Mouse (Mus musculus) 3134 (cell line): ENCODE measurements around the gene Fxyd5.

Experiments used
- DNase-seq: peaks from one replicate; pipeline ENCODE4 v3.0.0-alpha.2; 2011; ENCODE audit warnings: low spot score; ENCODE audit not compliant: insufficient read length; ENCODE audit errors: extremely low read depth

The Fxyd5 gene

DNA sequence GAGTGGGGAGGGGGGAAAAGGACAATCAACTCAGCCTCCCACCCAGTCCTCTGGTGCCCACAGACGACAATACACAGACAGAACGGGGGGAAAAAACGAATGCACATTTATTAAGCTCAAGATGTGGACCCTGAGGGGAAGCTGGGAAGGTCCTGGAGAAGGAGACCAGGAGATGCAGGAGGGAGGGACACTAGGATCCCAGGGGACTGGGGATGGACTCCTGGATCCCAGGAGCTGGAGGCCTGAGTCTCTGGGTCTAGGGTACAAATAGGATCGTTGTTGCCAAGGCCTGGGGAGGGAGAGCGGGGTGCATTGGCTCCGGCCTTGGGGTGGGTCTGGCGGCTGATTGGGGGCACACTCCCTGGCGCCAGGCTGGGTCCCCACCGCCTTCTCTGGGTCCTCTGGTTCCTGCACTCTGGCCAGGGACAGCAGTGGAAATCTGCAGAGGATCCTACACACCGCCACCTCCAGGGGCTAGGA is at the start of gene Fxyd5:
TSS of gene Fxyd5 (minus strand) at position 51 of the 480 bp plus-strand sequence.
- no peak for DNase-seq

DNA sequence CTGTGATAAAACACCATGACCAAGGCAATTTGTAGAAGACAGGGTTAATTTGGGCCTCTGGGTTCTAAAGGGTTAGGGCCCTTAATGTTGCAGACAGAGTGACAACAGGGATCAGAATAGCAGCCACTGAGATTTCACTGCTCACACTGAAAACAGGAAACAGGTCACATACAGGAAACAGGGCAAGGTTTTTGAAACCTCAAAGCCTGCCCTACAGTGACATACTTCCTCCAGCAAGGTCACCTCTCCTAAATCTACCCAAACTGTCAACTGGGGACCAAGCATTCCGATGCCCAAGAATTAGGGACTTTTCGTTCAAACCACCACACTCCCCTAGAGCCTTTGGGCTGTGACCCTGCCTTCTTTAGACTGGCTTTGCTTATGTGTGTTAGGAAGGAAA is 47.4 kb upstream of the Fxyd5 start:
- DNase-seq: no peak

DNA sequence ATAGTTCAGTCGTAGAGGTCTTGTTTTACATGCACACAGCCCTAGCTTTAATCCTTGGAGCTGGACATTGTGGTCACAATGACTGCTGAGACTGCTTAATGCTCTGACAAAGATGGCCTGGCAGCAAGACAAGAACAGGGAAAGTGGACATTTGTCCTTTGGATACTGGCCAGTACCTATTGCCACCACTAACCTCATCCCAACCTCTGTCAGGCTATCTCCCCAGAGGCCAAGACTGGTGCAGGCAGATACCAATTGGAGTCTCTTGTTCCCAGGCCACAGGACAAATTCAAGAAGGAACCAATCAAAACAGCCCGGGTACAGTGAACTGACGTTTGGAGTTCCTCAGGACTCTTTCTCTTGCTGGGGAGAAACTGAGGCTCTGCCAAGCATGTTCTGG is 45.9 kb upstream of the Fxyd5 start:
- no peak for DNase-seq

DNA sequence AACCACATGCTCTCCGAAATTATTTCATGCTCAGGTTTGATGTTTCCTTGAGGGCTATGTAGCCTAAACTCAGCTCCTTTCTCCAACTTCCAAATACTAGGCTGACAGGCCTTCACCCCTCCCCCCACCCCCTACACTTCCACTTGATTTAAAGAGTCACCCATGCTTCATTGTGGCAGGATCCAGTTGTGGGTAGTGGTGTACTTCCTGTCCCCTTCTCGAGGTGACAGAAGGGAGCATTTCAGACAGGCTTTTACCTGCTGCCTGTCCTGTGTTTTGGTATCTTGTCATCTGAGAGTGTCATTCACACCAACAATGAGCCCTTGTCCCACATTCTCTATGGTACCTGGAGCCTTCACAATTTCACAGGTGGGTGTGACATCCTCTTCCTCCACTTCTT is 45.0 kb upstream of the Fxyd5 start:
- DNase-seq: no peak

DNA sequence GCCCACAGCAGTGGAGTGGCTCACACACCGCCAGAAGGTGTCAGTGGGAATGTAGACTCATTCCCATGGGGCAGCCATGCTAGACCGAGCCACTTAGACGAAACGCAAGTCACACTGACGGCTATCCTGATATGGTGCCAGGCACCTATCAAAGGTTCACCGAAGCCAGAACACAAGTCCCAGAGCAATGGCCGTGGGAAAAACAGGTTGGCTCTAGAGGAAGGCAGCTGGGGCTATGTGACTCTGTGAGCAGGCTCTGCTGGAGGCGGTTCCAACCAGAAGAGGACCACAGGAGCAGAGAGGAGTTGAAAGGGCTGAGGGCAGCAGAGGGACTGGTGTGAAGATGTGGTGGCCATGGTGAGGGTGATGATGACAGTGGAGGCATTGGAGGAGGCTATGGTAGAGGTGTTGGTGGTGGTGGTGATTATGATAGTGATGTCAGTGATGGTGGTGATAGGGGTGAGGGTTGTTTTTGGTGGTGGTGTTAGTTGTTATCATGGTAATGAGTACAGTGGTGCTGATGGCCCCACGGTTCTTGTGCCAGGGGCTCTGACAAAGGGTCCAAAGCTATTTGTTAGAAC is 44.0 kb upstream of the Fxyd5 start:
- DNase-seq: no peak

DNA sequence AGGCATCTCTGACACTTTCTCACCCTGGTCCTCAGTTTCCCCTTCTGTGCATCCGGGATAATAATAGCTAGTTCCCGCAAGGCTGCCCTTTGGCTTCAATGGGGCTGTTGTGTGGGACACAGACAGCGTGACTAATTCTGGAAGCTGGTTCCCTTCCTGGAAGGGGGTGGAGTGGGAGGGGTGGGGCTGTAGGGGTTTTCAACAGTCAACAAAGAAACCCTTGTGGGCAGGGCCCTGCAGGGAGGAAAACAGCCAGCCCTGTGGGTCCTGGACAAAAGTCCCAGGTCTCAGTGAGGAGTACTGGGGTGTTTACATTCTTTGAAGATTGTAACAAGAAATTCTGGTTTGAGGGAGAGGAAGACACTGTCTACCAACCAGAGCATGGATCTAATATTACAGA is 42.9 kb upstream of the Fxyd5 start:
- peak; percentile 45 for DNase-seq

DNA sequence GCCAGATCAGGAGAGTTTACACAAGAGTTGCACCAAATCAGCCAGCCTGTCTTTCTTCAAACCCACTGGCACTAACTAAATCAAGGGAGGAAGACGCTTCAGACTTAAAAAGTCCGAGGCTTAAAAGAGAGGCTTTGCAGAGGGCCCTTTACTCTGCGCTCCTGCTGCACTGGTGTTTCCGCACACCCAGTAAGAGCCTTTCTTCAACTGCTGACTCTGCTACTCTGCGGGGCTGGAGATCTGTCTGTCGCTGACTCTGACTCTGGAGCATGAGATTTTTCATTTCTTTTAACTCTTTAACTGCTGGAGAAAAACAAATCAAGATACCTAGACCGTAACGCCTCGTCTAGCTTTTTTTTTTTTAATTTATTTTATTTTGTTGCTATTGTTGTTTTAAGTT is 41.9 kb upstream of the Fxyd5 start:
- DNase-seq: no peak

DNA sequence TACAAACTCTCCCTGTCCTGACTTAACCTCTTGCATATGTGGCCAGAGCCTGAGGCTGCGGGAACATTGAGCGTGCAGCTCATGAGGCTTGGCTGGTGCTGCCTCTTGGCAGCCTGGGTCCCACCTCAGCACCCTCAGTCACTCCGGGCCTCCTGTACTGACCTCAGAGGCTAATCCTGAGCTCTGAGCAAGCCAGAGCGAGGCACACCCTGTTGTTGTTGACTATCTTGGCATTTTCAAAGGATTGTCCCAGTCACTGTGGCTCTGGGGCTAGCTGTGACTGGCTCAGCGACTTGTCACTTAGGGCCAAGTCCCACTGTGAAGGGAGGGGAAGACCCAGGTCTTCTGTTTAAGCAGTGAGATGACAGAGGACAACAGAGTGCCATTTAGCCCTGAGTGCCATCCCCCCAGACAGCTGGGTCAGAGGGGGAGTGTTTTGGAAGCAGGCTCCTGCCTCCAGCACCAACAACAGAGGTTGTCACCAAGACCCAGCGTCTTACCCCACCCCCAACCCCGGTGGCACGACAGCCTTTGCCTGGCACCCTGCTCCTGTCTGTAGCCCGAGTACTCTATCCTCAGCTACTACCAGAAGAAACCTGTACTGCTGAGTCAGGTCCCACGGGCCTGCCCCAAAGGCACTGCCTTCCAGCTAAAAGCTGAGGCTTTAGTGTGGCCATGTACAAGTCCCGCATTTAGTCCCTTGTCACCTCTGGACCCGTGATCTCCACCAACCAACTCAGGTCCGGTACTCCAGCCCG is 40.7 kb upstream of the Fxyd5 start:
- peak; percentile 54 for DNase-seq

DNA sequence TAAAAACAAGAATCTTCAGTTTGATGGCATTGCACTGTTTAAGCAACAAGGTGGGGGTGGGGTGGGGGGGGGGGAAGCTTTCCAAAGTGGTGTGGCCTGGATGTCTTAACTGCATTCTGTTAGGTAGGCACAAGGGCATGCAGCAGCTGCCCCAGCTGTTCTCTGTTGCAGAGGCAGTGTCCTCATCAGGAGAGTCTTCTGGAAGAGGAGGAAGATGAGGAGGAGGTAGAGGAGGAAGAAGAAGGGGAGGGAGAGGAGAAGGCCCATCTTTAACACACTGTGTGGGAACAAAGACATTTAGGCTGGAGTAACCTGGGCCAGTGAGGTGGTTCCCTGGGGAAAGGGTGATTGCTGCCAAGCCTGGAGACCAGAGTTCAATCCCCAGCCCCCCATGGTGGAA is 39.8 kb upstream of the Fxyd5 start:
- DNase-seq: no peak

DNA sequence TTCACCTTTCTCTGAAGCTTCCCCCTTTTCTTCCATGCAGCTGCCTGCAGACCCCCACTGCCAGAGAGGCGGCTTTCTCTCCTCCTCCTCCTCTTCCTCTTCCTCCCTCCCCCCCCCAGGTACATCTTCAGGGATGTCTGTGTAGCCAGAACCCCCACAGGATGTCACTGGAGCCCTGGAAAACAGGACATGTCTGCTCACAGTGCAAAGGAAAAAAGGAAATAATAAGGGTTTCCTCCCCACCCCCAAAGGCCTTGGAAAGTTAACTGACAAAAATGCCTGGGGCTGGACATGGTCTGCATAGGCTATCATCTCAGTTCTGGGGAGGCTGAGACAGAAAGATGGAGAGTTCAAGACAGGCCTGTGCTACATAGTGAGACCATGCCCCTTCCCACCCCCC is 38.8 kb upstream of the Fxyd5 start:
- no peak for DNase-seq

DNA sequence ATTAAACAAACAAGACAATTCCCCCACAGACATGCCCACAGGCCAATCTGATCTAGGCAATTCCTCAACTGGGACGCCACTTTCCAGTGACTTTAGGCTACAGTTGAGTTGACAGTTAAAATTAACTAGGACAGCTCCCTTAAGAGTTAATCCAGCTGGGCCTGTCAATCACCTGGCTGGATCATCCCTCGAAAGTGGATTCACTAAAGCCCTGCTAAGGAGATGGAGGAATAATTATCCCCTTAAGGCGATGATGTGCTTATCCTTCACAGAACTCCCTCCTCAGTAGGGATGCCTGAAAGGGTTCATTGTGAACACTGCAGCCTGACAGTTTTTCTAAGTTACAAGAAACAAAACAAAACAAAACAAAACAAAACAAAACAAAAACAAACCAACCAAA is 38.3 kb upstream of the Fxyd5 start:
- no peak for DNase-seq

DNA sequence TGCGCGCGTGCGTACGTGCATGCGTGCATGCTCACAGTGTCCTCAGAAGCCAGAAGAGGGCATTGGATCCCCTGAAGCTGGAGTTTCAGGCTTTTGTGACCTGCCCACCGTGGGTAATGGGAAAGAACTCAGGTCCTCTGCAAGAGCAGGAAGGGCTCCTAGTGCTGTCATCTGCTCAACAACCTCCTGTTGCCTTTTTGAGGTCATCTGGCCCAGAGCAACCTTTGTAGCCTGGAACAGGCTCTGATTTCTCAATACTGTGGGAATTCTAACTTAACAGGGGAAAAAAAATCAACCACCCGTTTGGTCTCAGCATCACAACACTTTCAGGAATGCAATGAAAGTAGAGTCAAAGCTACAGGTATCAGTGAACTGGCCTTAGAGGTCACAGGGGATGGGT is 37.4 kb upstream of the Fxyd5 start:
- no peak for DNase-seq

DNA sequence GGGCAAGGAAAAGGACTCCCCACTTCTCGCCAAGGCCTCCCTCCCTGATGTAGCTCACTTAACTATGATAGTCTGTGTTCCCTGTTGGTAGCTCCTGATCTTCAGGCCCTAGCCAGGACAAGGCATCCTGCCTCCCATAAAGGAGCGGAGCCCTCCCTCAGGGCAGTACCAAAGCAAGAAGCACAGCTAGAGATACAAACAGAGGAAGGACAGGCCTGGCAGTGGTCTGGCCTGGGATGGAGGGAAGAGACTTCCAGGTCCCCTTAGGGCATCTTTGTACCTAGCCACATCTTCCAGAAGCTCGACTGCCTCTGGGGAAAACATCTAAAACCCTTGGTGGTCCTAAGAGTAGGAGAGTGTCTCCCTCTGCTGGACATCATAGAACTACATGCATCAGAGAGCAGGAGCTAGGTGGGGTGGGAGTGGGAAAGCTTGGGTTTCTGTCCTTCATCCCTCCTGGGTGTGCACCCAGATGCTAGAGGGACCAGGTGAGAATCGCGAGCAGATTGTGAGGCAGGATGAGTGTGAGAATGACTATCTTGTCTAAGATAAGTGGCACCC is 35.7 kb upstream of the Fxyd5 start:
- DNase-seq: no peak

DNA sequence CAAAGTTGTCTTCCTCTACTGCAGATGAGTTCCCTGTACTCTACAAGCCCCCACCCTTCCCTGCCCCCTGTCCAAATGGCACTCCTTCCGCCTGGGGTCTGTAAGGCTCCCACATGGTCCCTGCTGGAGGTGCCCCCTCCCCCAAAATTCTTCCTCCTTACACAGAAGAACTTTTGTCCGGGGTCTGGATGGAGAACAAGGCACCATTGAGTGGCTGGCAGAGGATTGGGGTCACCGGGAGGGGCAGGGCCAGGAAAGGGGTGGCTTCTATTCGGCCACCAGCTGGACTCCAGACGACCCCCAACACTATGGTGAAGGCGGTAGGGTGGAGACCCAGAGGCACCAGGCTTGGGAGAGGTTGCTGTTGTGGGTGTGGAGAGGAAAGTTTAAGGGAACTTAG is 35.2 kb upstream of the Fxyd5 start:
- DNase-seq: no peak

DNA sequence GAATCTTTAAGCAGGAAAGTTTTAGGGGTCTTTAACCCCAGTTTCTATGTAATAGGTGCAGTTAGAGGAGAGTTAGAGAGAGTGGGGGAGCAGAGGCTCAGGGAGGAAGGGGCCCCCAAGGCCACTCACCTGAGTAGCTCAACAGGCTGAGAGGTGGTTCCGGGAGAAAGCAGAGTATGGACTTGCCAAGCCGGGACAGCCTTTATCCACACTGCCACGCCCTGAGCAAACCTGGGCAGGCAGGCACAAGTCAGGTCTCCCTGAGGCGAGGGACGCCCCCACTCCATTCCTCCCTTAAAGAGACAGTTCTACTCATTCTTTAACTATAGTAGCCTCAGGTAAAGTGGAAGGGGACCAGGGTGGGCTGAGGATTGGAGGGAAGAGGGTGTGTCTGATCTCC is 34.2 kb upstream of the Fxyd5 start, which contains the start of gene Fxyd3:
TSS of gene Fxyd3 (minus strand) at position 213 of the 400 bp plus-strand sequence.
- no peak for DNase-seq

DNA sequence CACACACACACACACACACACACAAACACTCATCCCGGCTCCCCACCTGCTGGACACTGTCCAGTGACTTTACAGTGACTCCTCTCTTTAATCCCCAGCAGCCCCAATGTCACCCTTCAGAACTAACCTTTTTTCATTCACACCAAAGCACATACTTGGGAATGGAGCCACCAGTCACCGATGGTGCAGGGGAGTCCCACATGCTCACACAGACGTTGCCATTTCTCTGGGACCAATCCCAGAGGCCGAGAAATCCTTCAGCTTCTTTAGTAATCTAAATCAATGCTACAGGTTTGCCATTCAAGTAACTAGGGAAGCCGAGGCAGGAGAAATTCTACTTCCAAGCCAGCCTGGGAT is 32.4 kb upstream of the Fxyd5 start:
- no peak for DNase-seq

DNA sequence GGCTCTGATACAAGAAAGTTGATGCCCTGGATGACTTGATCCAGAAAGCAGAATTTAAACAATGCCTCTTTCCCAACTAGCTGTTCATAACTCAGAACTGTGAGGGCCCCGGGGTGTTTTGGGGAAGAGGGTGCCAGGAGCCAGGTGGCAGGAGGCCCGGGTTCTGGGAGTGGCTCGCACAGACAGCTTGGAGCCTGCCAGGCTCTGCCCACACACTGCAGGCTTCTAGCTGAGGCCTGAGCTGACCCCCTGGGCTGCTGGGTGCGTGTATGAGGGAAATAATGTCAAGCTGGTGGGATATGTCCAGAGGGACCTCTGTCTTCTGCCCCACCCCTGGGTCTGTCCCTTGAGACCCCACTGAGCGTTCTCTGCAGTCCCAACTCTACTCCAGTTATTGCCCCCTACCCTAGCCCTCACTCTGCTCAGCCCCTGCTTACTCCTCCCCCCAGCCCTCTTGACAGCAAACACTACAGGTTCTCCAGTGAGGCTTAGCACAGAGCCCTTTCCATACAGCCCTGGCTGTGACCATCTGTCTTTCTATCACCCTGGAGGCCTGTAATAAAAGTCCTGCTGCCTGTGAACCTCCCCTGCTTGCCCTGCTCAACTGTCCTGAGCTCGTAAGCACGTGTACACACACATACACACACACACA is 31.9 kb upstream of the Fxyd5 start:
- no peak for DNase-seq

DNA sequence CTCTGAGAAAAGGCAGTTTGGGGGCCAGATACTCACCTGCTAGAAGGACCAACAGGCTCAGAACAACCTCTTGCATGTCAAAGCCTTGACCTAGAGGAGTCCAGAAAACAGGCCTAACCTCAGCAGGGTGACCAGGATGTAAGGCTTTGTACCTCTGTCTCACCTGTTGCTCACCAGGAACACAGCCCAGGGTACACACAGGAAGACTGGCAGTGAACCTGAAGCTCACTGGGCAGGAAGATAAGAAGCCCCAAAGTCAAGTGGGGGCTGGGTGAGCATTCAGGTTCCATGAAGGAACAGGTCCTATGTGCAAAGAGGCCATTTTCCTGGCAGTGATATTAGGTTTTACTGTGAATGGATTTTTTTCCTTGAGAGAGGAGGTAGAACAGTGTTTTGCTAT is 31.3 kb upstream of the Fxyd5 start:
- DNase-seq: no peak

DNA sequence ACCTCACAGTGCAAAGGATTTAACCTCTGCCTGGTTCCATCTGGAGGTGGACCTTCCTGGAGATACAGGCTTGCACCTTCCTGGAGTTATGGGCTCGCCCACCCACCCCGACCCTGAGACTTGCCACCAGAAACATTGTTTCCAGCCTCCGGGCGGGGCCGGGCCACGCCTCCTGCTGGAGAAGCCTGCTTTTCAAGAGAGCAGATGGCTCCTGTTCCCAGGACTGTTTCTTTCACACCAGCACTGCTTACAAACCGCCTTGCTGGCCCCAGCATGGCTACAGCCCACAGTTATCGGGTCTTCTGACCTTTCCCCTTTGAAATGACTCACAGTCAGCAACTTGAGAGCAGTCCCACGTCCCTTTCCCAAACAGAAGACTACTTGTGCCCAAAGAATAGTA is 30.0 kb upstream of the Fxyd5 start:
- DNase-seq: no peak

DNA sequence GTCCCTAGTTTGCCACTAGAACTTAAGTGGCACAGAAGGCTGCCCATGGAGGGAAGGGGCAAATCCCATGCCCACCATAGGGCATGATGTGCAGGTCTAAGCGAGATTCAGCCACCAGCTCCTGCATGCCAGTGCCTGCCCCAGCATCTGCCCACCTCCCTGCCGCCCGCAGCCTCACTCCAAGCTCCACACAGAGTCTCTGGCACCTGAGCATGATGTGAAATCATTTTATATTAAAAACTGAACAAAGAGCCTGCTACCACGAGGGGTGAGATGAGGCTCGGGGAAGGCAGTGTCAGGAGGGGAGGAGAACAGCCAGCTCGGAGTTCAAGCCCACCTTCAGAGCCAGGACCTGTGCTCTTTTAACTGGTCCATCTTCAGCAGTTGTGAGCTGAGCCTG is 28.0 kb upstream of the Fxyd5 start:
- no peak for DNase-seq

DNA sequence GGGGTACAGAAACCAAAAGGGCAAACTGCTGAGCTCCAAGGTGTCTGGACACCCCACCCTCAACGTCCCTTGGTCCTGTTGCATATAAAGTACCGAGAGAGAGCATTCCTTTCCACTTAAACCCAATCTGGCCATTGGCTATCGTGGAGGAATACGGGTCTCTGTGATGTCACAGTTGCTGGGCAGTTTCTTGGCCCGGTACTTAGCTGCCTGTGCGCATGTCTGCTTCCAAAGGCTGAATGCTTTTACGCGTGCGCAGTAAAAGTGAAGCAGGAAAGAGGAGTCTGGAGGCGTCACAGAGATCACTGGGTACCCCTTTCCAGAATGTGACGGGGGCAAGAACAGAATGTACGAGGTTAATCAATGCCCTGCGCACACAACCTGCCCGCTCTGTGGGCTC is 27.2 kb upstream of the Fxyd5 start:
- no peak for DNase-seq

DNA sequence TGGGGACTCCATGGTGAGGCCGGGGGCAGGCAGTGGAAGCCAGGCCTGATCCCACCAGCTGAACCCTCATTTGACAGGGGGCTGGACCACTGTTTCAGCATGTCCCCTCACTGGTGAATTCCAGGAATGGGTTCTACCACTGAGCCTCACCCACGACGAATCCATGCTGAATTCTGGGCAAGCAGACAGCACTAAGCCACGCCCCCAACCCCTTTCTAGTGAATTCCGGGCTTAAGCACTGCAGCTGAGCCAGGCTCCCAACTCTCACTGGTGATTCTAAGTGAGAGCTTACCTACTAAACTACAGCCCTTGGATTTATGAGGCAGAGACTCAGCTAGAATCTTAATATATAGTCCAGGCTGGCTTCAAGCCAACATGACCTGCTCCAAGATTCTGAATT is 25.6 kb upstream of the Fxyd5 start:
- DNase-seq: no peak
